Mouse (Mus musculus): ENCODE results near the gene Nr1d1.

Nr1d1 gene

GRCm38 (mm10) chr11:98774582-98775347, at the start of gene Nr1d1:
TSS of gene Nr1d1 (minus strand) at chr11:98775333.
- peak; percentile 22 for DNase-seq

- no peak for DNase-seq
These were observed 45.8 kb upstream of the Nr1d1 start for GRCm38 (mm10) chr11:98820968-98821367.

GRCm38 (mm10) chr11:98816706-98817239, 41.6 kb upstream of the Nr1d1 start:
- DNase-seq: no peak

GRCm38 (mm10) chr11:98810686-98811085, 35.6 kb upstream of the Nr1d1 start:
- DNase-seq: no peak

GRCm38 (mm10) chr11:98809457-98810290, 34.5 kb upstream of the Nr1d1 start:
- peak; percentile 99 for DNase-seq

- no peak for DNase-seq
These were observed 33.3 kb upstream of the Nr1d1 start for GRCm38 (mm10) chr11:98808417-98808816.

- no peak for DNase-seq
These were observed 29.5 kb upstream of the Nr1d1 start, which contains the start of gene Casc3 for GRCm38 (mm10) chr11:98804605-98805004. TSS of gene Casc3 (plus strand) at chr11:98804905.

GRCm38 (mm10) chr11:98797909-98798308, 22.8 kb upstream of the Nr1d1 start:
- no peak for DNase-seq

GRCm38 (mm10) chr11:98797306-98797705, 22.2 kb upstream of the Nr1d1 start:
- peak; percentile 49 for DNase-seq

GRCm38 (mm10) chr11:98796515-98797216, 21.5 kb upstream of the Nr1d1 start:
- peak; percentile 84 for DNase-seq

- peak; percentile 76 for DNase-seq
These were observed 20.8 kb upstream of the Nr1d1 start for GRCm38 (mm10) chr11:98795714-98796514.

GRCm38 (mm10) chr11:98795015-98795713, 20.0 kb upstream of the Nr1d1 start, which contains the start of gene Msl1:
TSS of gene Msl1 (plus strand) at chr11:98795516.
- DNase-seq: peak; percentile 94

GRCm38 (mm10) chr11:98794469-98795014, 19.4 kb upstream of the Nr1d1 start:
- peak; percentile 88 for DNase-seq

- DNase-seq: no peak
These were observed 16.9 kb upstream of the Nr1d1 start for GRCm38 (mm10) chr11:98792081-98792480.

- DNase-seq: no peak
These were observed 16.3 kb upstream of the Nr1d1 start for GRCm38 (mm10) chr11:98791448-98791847.

GRCm38 (mm10) chr11:98790631-98791205, 15.6 kb upstream of the Nr1d1 start:
- no peak for DNase-seq

- no peak for DNase-seq
These were observed 14.7 kb upstream of the Nr1d1 start for GRCm38 (mm10) chr11:98789824-98790223.

GRCm38 (mm10) chr11:98789219-98789807, 14.2 kb upstream of the Nr1d1 start:
- peak; percentile 67 for DNase-seq

GRCm38 (mm10) chr11:98788550-98789218, 13.6 kb upstream of the Nr1d1 start:
- peak; percentile 93 for DNase-seq

GRCm38 (mm10) chr11:98788139-98788538, 13.0 kb upstream of the Nr1d1 start:
- DNase-seq: no peak

All from kidney, postnatal 10 days (tissue).